Mouse (Mus musculus): Measurements from ENCODE around the gene Synm. TPM values are rescaled to one million over a fixed set of nuclear protein-coding genes. Genes with fewer than 3 reads are reported as not detected.

The Synm gene
- total and polyA plus RNA-seq, 3 experiments = not detected

DNA sequence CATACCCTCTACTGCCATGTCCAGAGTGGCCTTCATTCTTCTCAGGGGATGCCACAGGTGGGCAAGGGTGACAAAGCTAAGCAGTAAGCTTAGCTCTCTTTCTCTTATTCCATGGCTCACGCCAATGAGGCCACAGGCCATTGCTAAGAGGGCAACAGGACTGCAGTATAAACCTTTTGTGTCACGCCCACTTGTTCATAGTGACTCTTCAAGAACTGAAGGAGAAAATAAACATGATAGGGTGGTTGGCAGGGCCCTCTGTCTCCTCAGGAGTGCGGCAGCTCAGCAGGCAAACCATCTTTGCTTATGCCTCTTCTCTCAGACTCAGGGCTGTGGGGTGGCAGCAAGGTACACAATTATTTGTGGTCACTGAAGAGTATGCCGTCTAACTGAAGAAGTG is 30.7 kb downstream of the Synm start:
- TF ChIP-seq JUND (conservative IDR thresholded peaks at IDR 0.05; ENCODE audit: low read depth, low read length) (no peak), CTCF (conservative IDR thresholded peaks at IDR 0.05 in 1 of 2, IDR thresholded peaks at IDR 0.05 in 1 of 2; ENCODE audit: low read depth in 2 of 2, low read length in 2 of 2) (no peak), MAX (IDR thresholded peaks at IDR 0.05; ENCODE audit: low read length) (no peak), ZMIZ1 (IDR thresholded peaks at IDR 0.05; ENCODE audit: low read depth, low read length) (no peak), MAZ (IDR thresholded peaks at IDR 0.05; ENCODE audit: low read depth, low read length) (no peak), ZKSCAN1 (IDR thresholded peaks at IDR 0.05; ENCODE audit: borderline replicate concordance, low read depth, low read length) (no peak), POLR2A (IDR thresholded peaks at IDR 0.05; ENCODE audit: low read depth, low read length) (no peak), PAX5 (IDR thresholded peaks at IDR 0.05; ENCODE audit: low read length) (no peak), IRF4 (IDR thresholded peaks at IDR 0.05; ENCODE audit: low read depth, low read length) (no peak)
- Histone ChIP-seq H3K4me2 (ENCODE audit: insufficient read depth, low read depth, poor library complexity, severe bottlenecking) (no peak overlapping the region), H3K27ac (ENCODE audit: insufficient read depth, low read depth) (no peak overlapping the region), H3K4me3 (replicated peaks in 1 of 3; ENCODE audit: low read depth in 2 of 3, low read length in 2 of 3, poor library complexity in 1 of 3) (no peak overlapping the region), H3K27me3 (replicated peaks) (peaks cover 24% of the 10 kb centered on the region), H3K9ac (ENCODE audit: insufficient read depth, low read depth) (no peak overlapping the region), H3K36me3 (replicated peaks in 1 of 2; ENCODE audit: control insufficient read depth in 1 of 2, insufficient read depth in 1 of 2, low read length in 1 of 2) (no peaks in the 10 kb centered on the region), H3K4me1 (ENCODE audit: control insufficient read depth in 1 of 2, insufficient read depth in 2 of 2) (no peaks in the 10 kb centered on the region), H3K79me2 (replicated peaks; ENCODE audit: control insufficient read depth, extremely low read depth, insufficient read depth, poor library complexity, severe bottlenecking) (no peaks in the 10 kb centered on the region), H3K9me3 (replicated peaks; ENCODE audit: low read length) (peaks cover 2% of the 10 kb centered on the region)
- no peak for DNase-seq (ENCODE audit: extremely low read depth)
- in situ Hi-C loops (cut with MboI; ENCODE audit: low pct_ligation_motif_present, low pct_unique_long_range_greater_than_20kb, low sequenced_read_pairs) (no loop called here), dilution Hi-C loops (cut with MboI; ENCODE audit: extremely low pct_ligation_motif_present, extremely low pct_unique_long_range_greater_than_20kb, low sequenced_read_pairs) (no loop called here)

DNA sequence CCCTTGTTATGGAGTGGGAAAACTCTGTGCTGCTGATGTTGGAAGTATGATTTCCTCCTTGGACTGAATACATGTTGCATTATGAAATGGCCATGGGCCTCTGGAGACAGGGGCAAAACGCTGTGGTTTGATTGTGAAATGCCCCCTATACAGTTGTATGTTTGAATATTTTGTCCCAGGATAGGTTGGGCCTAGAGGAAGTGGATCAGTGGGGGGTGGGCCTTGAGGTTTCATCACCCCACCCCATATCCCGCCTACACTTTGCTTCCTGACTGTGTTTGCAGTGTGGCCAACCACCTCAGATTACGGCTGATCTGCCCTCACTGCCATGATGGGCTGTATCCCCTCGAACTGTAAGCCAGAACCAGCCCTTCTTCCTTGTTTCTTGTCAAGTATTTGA is 31.3 kb downstream of the Synm start:
- H3K79me2 ChIP-seq (replicated peaks; ENCODE audit: control insufficient read depth, extremely low read depth, insufficient read depth, poor library complexity, severe bottlenecking) = no peaks in the 10 kb centered on the region
- dilution Hi-C loops (cut with MboI; ENCODE audit: extremely low pct_ligation_motif_present, extremely low pct_unique_long_range_greater_than_20kb, low sequenced_read_pairs) = no loop called here

DNA sequence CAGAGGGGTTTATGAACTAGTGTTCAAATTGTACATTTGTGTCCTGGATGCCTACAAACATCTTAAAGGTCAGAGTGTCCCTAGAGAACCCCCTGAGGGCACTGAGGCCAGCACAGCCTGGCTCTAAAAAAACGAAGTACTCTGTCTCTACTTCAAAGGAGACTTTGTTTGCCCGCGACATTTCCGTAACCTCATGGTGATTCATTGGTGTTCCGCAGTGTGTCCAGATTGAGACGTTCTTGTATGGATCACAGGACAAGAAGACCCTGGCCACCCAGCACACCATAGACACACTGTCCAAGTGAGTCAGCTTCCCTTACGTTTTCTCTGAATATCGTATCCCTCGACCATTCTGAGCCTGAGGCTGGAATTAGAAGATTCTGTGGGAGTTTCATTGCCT is 34.5 kb downstream of the Synm start:
- Histone ChIP-seq H3K27ac (ENCODE audit: insufficient read depth, low read depth) (no peak overlapping the region), H3K9ac (ENCODE audit: insufficient read depth, low read depth) (no peak overlapping the region), H3K27me3 (replicated peaks) (no peaks in the 10 kb centered on the region), H3K9me3 (replicated peaks; ENCODE audit: low read length) (peaks cover 2% of the 10 kb centered on the region), H3K4me2 (ENCODE audit: insufficient read depth, low read depth, poor library complexity, severe bottlenecking) (no peak overlapping the region), H3K4me3 (replicated peaks in 1 of 3; ENCODE audit: low read depth in 2 of 3, low read length in 2 of 3, poor library complexity in 1 of 3) (no peak overlapping the region), H3K36me3 (replicated peaks in 1 of 2; ENCODE audit: control insufficient read depth in 1 of 2, insufficient read depth in 1 of 2, low read length in 1 of 2) (no peaks in the 10 kb centered on the region), H3K4me1 (ENCODE audit: control insufficient read depth in 1 of 2, insufficient read depth in 2 of 2) (no peaks in the 10 kb centered on the region), H3K79me2 (replicated peaks; ENCODE audit: control insufficient read depth, extremely low read depth, insufficient read depth, poor library complexity, severe bottlenecking) (no peaks in the 10 kb centered on the region)
- in situ Hi-C loops (cut with MboI; ENCODE audit: low pct_ligation_motif_present, low pct_unique_long_range_greater_than_20kb, low sequenced_read_pairs) (no loop called here), dilution Hi-C loops (cut with MboI; ENCODE audit: extremely low pct_ligation_motif_present, extremely low pct_unique_long_range_greater_than_20kb, low sequenced_read_pairs) (no loop called here)
- TF ChIP-seq RCOR1 (conservative IDR thresholded peaks at IDR 0.05; ENCODE audit: low read depth, low read length) = no peak
- no peak for TF ChIP-seq CHD2 (IDR thresholded peaks at IDR 0.05; ENCODE audit: low read length)
- no peak for TF ChIP-seq TCF12 (IDR thresholded peaks at IDR 0.05; ENCODE audit: low read depth, low read length)
- no peak for TF ChIP-seq USF2 (conservative IDR thresholded peaks at IDR 0.05; ENCODE audit: low read depth, low read length)
- no peak for TF ChIP-seq ETS1 (conservative IDR thresholded peaks at IDR 0.05; ENCODE audit: low read depth, low read length)
- TF ChIP-seq ZMIZ1 (IDR thresholded peaks at IDR 0.05; ENCODE audit: low read depth, low read length) = no peak
- no peak for TF ChIP-seq MXI1 (IDR thresholded peaks at IDR 0.05; ENCODE audit: low read depth, low read length)
- no peak for TF ChIP-seq ZC3H11A (IDR thresholded peaks at IDR 0.05; ENCODE audit: low read depth, low read length)
- no peak for TF ChIP-seq HCFC1 (IDR thresholded peaks at IDR 0.05; ENCODE audit: low read depth, low read length)
- no peak for TF ChIP-seq MAX (IDR thresholded peaks at IDR 0.05; ENCODE audit: low read length)
- TF ChIP-seq MEF2A (IDR thresholded peaks at IDR 0.05; ENCODE audit: borderline replicate concordance, low read depth, low read length) = no peak
- TF ChIP-seq MAZ (IDR thresholded peaks at IDR 0.05; ENCODE audit: low read depth, low read length) = no peak
- DNase-seq (ENCODE audit: extremely low read depth) = no peak

More for the DNA sequence above, 31.3 kb downstream of the Synm start:
- Histone ChIP-seq H3K4me3 (replicated peaks in 1 of 3; ENCODE audit: low read depth in 2 of 3, low read length in 2 of 3, poor library complexity in 1 of 3) (no peak overlapping the region), H3K9ac (ENCODE audit: insufficient read depth, low read depth) (no peak overlapping the region), H3K4me2 (ENCODE audit: insufficient read depth, low read depth, poor library complexity, severe bottlenecking) (no peak overlapping the region), H3K4me1 (ENCODE audit: control insufficient read depth in 1 of 2, insufficient read depth in 2 of 2) (no peaks in the 10 kb centered on the region), H3K36me3 (replicated peaks in 1 of 2; ENCODE audit: control insufficient read depth in 1 of 2, insufficient read depth in 1 of 2, low read length in 1 of 2) (no peaks in the 10 kb centered on the region), H3K9me3 (replicated peaks; ENCODE audit: low read length) (peaks cover 2% of the 10 kb centered on the region), H3K27me3 (replicated peaks) (peaks cover 18% of the 10 kb centered on the region), H3K27ac (ENCODE audit: insufficient read depth, low read depth) (no peak overlapping the region)
- in situ Hi-C loops (cut with MboI; ENCODE audit: low pct_ligation_motif_present, low pct_unique_long_range_greater_than_20kb, low sequenced_read_pairs) = no loop called here
- no peak for DNase-seq (ENCODE audit: extremely low read depth)
- TF ChIP-seq NRF1 (IDR thresholded peaks at IDR 0.05; ENCODE audit: low read depth, low read length) (no peak), ELF1 (IDR thresholded peaks at IDR 0.05; ENCODE audit: low read depth, low read length) (no peak), MAFK (IDR thresholded peaks at IDR 0.05; ENCODE audit: insufficient replicate concordance, low read length) (no peak), JUN (IDR thresholded peaks at IDR 0.05; ENCODE audit: insufficient read depth, low read depth, low read length) (no peak), CTCF (conservative IDR thresholded peaks at IDR 0.05 in 1 of 2, IDR thresholded peaks at IDR 0.05 in 1 of 2; ENCODE audit: low read depth in 2 of 2, low read length in 2 of 2) (no peak), SIN3A (IDR thresholded peaks at IDR 0.05; ENCODE audit: low read length) (no peak), MAX (IDR thresholded peaks at IDR 0.05; ENCODE audit: low read length) (no peak), KAT2A (IDR thresholded peaks at IDR 0.05; ENCODE audit: insufficient replicate concordance, low read length) (no peak), ZKSCAN1 (IDR thresholded peaks at IDR 0.05; ENCODE audit: borderline replicate concordance, low read depth, low read length) (no peak), BHLHE40 (IDR thresholded peaks at IDR 0.05; ENCODE audit: low read depth, low read length) (no peak), POLR2A (IDR thresholded peaks at IDR 0.05; ENCODE audit: low read depth, low read length) (no peak), ZNF384 (IDR thresholded peaks at IDR 0.05; ENCODE audit: low read depth, low read length) (no peak), MEF2A (IDR thresholded peaks at IDR 0.05; ENCODE audit: borderline replicate concordance, low read depth, low read length) (no peak), RAD21 (IDR thresholded peaks at IDR 0.05; ENCODE audit: low read depth, low read length) (no peak), MAZ (IDR thresholded peaks at IDR 0.05; ENCODE audit: low read depth, low read length) (no peak), ETS1 (conservative IDR thresholded peaks at IDR 0.05; ENCODE audit: low read depth, low read length) (no peak)
